Mouse (Mus musculus): ENCODE measurements at regions not wholly inside any gene's neighbourhood (a gene's known extent, or its start where the extent isn't known, plus 50 kb on each side); places are given as distances from the start of the nearest gene placed in this dataset.

DNA sequence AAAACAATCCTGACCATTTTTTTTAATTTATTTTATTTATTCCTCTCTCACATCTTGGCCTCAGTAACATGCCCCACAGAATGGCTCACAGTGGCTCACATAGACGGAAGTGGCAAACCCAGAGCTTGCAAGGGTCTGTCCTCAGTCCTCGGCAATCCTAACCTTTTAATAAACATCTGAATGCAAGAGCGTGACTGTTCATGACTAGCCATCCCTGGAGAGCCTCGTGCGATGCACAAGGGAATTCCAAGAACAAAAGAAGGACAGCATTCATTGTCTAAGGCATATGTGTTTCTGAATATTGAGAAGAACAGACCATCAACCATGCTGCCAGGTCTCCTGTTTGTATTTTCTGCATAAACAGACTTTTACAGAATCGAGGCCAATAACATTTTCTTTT is 98.8 kb upstream of the 1700025G04Rik start:
- H3K4me1 ChIP-seq, result no peaks in the 10 kb centered on the region; the same call in 1 of the 2 replicates
- H3K4me3 ChIP-seq, result no peak overlapping the region
- no peaks in the 10 kb centered on the region for H3K36me3 ChIP-seq
- H3K27ac ChIP-seq, result no peak overlapping the region
- no peak for ATAC-seq (ENCODE audit: insufficient number of reproducible peaks, insufficient read depth, low FRiP score, low TSS enrichment, low read depth)
- whole genome bisulfite sequencing, result 73% methylated on average over 6 of the region's 6 CpGs
- no peaks in the 10 kb centered on the region; the same call in 1 of the 2 replicates for H3K9me3 ChIP-seq
- H3K9ac ChIP-seq, result no peak overlapping the region
- no peaks in the 10 kb centered on the region for H3K27me3 ChIP-seq
- no peak overlapping the region for H3K4me2 ChIP-seq

DNA sequence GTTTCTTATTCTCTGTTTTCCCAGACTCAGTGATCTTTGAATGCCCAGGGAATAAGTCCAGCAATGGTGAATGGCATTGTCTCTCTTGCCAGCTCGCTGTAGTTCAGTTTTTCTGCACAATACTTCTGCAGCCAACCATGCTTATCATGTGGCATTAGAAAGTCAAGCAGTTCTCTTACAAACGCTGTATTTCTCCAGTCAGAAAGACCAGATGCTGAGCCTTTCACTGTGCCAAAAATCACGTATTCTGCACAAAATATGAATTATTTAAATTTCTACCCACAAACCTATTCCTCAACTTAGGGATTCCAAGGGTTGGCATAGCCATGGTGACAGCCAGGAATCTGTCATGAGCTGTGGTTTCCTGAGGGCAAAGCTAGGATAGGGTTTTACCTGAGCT is 95.0 kb upstream of the 1700025G04Rik start:
- ATAC-seq (ENCODE audit: insufficient number of reproducible peaks, insufficient read depth, low FRiP score, low TSS enrichment, low read depth), result no peak
- WGBS, result 70% methylated on average over 3 of the region's 3 CpGs

DNA sequence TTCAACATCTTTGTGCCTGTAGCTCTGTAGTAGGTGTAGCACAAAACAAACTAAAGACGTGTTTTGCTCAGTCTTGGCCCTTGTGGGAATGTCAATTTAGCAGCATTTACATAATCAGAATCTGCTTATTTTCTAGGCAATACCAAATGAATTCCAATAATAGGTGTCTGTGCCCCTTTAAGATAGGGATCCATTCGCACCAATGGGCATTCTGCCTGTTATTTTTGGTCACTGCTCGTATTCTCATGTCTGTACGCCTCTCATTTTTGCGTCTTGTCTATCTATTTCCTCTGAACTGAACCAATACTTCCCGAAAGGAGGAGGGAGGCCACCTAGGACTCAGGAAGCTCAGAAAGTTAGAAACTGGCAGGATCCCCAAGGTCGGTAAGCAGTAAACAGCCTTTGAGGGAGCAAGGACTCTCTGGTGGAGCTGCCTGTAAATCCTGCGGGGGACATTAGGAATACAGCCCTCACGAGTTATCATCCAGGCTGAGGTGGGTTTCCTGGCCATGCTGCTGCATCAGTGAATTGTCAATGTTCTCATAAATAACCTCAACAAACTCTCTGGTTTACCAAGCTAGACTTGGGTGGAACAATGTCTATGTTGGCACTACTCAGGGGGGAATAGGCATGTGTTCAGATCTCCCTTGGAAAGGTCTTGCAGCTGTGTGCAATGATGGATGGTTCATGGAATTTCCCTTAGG is 86.5 kb upstream of the 1700025G04Rik start:
- no peak overlapping the region for H3K27ac ChIP-seq
- 0 out of 2 replicates have a peak, but pooled peaks cover 2% of the 10 kb centered on the region for H3K4me1 ChIP-seq
- no peaks in the 10 kb centered on the region for H3K27me3 ChIP-seq
- H3K36me3 ChIP-seq, result no peaks in the 10 kb centered on the region
- WGBS, result 86% methylated on average over 9 of the region's 9 CpGs
- H3K4me3 ChIP-seq, result no peak overlapping the region
- no peak overlapping the region for H3K4me2 ChIP-seq
- ATAC-seq (ENCODE audit: insufficient number of reproducible peaks, insufficient read depth, low FRiP score, low TSS enrichment, low read depth), result no peak
- H3K9me3 ChIP-seq, result no peaks in the 10 kb centered on the region
- no peak overlapping the region for H3K9ac ChIP-seq

More for the DNA sequence above, 95.0 kb upstream of the 1700025G04Rik start:
- no peaks in the 10 kb centered on the region for H3K36me3 ChIP-seq
- H3K4me2 ChIP-seq, result no peak overlapping the region
- H3K4me3 ChIP-seq, result no peak overlapping the region
- no peaks in the 10 kb centered on the region for H3K27me3 ChIP-seq
- H3K9ac ChIP-seq, result no peak overlapping the region
- H3K4me1 ChIP-seq, result no peaks in the 10 kb centered on the region; the same call in 1 of the 2 replicates
- H3K9me3 ChIP-seq, result no peaks in the 10 kb centered on the region; the same call in 1 of the 2 replicates
- no peak overlapping the region for H3K27ac ChIP-seq

DNA sequence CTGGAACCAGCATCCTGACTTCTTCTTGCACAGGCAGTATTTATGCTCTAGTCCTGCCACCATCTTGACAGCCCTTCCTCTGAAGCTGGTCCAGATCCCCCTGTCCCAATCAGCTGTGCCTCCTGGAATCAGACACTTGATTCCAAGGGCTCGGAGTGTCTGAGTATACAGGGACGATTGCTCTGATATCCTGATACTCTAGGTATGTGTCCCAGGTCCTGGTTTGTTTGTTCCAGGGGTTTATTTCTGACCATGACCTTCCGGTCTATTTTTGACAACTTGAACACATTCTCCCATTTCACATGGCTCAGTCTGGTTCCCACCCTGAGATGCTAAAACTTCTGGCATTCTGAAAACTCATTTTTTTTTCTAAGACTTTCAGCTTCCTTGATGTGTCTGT is 85.8 kb upstream of the 1700025G04Rik start:
- Histone ChIP-seq H3K9me3 (no peaks in the 10 kb centered on the region), H3K4me3 (no peak overlapping the region), H3K27me3 (no peaks in the 10 kb centered on the region), H3K4me2 (no peak overlapping the region), H3K36me3 (no peaks in the 10 kb centered on the region), H3K27ac (no peak overlapping the region), H3K9ac (no peak overlapping the region), H3K4me1 (0 out of 2 replicates have a peak, but pooled peaks cover 5% of the 10 kb centered on the region)
- WGBS, result 82% methylated on average over 3 of the region's 3 CpGs
- ATAC-seq (ENCODE audit: insufficient number of reproducible peaks, insufficient read depth, low FRiP score, low TSS enrichment, low read depth), result no peak

DNA sequence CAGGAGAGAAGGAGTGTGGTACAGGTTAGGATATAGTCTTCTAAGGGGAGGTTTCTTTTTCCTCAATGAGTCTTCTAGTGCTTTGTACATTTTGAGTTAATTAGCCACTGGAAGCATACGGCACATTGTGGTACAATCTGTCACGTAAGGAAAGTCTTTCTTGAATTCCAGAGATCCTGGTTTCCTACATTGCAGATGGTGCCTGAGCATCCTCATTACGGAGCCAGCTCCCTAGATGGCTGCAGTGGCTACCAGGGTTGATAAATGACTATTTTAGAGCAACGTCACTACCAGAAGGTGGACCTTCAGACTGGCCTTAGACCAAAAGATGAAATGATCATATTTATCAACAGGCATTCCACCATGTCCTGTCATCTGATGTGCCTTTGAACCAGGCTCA is 84.5 kb upstream of the 1700025G04Rik start:
- no peaks in the 10 kb centered on the region for H3K27me3 ChIP-seq
- H3K9me3 ChIP-seq, result no peaks in the 10 kb centered on the region
- no peak overlapping the region for H3K9ac ChIP-seq
- H3K4me2 ChIP-seq, result no peak overlapping the region
- peaks cover 9% of the 10 kb centered on the region for H3K4me1 ChIP-seq
- ATAC-seq (ENCODE audit: insufficient number of reproducible peaks, insufficient read depth, low FRiP score, low TSS enrichment, low read depth), result no peak
- 91% methylated on average over 4 of the region's 4 CpGs for WGBS
- H3K36me3 ChIP-seq, result no peaks in the 10 kb centered on the region
- no peak overlapping the region for H3K27ac ChIP-seq
- H3K4me3 ChIP-seq, result no peak overlapping the region

DNA sequence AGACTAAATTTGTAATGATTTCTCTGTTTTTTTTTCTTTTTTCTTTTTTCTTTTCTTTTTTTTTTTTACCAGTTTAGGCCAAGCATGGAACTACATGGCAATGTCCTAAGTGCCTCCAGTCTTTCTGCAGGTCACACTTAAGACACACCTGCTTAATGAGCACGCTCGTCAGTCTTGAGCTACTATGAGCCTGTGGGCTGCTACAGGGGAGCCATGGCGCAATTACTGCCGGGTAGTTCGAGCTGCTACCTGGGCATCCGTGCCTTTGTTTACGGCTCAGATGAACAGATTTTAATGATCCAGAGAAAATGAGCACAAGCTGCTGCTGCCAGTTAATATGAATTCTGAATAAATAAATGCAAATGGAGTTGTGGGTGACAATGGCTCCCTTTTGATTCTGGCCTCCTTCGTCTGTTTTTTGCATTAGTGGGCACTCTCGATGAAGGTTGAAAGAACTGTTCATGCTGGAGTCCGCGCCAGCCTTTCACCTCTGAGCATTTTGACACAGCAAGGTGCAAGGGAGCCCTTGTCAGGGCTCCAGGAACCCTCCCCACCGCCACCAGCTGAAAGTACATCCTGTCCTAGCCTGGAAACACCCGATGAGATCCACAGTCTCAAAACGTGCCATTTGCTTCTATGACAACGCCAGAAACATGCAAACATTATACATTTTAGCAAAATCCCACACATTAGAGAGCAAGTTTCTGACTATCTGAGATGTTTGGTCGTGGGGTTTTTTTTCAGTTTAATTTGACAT is 81.3 kb upstream of the 1700025G04Rik start:
- H3K27ac ChIP-seq, result no peak overlapping the region
- WGBS, result 69% methylated on average over 16 of the region's 16 CpGs
- H3K27me3 ChIP-seq, result no peaks in the 10 kb centered on the region
- no peak overlapping the region for H3K4me2 ChIP-seq
- no peak overlapping the region for H3K4me3 ChIP-seq
- H3K36me3 ChIP-seq, result no peaks in the 10 kb centered on the region
- H3K9ac ChIP-seq, result no peak overlapping the region
- no peak for ATAC-seq (ENCODE audit: insufficient number of reproducible peaks, insufficient read depth, low FRiP score, low TSS enrichment, low read depth)
- no peaks in the 10 kb centered on the region for H3K9me3 ChIP-seq
- peaks cover 9% of the 10 kb centered on the region for H3K4me1 ChIP-seq

DNA sequence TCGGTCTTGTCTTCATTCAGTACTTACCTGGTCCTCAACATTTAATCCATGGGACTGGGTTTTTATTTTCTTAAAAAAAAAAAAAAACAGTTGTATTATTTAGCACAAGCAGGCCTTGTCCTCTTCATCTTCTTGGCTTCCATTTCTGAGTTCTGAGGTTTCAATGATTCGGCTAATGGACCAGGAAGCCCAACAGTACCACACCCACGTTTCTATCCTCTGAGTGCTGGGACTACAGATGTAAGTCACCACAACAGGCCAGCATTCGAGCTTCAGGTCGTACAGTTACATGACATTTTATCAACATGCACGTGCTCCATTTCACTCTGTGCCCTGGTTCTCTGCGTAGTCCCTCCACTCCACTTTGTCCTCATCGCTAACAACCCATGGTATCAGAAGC is 80.7 kb upstream of the 1700025G04Rik start:
- WGBS, result 89% methylated on average over 8 of the region's 8 CpGs
- no peak for ATAC-seq (ENCODE audit: insufficient number of reproducible peaks, insufficient read depth, low FRiP score, low TSS enrichment, low read depth)
- no peak overlapping the region for H3K9ac ChIP-seq
- H3K36me3 ChIP-seq, result no peaks in the 10 kb centered on the region
- no peaks in the 10 kb centered on the region for H3K27me3 ChIP-seq
- H3K4me1 ChIP-seq, result peaks cover 11% of the 10 kb centered on the region
- no peak overlapping the region for H3K4me3 ChIP-seq
- H3K9me3 ChIP-seq, result no peaks in the 10 kb centered on the region
- no peak overlapping the region for H3K27ac ChIP-seq
- no peak overlapping the region for H3K4me2 ChIP-seq

DNA sequence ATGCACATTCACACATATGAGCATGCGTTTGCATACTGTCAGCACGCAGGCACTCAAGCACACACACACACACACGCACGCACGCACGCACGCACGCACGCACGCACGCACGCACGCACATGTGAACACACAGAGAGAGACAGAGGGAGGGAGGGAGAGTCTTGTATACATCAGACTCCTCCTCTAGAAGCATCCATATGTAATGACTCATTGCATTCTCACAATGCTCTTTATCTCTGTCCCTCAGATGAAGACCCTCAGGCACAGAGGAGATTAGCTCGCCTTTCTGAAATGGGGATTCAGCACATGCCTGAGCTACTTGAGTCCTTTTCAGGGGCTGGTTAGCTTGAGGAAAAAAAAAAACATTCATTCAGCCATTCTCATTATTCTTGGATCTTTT is 79.6 kb upstream of the 1700025G04Rik start:
- ATAC-seq (ENCODE audit: insufficient number of reproducible peaks, insufficient read depth, low FRiP score, low TSS enrichment, low read depth), result no peak
- WGBS, result 89% methylated on average over 14 of the region's 14 CpGs
- no peak overlapping the region for H3K4me2 ChIP-seq
- H3K9me3 ChIP-seq, result no peaks in the 10 kb centered on the region
- no peaks in the 10 kb centered on the region for H3K27me3 ChIP-seq
- H3K9ac ChIP-seq, result no peak overlapping the region
- no peak overlapping the region for H3K4me3 ChIP-seq
- H3K4me1 ChIP-seq, result peaks cover 18% of the 10 kb centered on the region
- no peaks in the 10 kb centered on the region for H3K36me3 ChIP-seq
- no peak overlapping the region for H3K27ac ChIP-seq

DNA sequence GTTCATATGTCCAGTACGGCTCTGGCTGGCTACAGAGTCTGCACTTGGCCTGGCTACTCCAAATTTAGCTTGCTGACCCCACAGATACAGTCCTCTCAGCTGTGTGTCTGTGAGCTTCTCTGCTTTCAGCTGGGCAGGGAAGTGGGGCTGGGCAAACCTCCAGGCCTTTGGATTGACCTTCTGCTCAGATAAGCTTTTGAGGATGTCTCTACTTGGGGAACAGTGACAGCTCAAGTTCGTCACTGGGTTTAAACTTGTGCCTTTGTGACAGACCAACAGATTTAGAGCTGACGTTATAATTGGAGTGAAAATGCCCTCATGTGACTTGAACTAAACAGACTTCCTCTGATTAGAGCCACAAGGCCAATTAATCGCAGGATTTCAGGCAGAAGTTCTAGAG is 78.4 kb upstream of the 1700025G04Rik start:
- no peak overlapping the region for H3K4me3 ChIP-seq
- H3K27ac ChIP-seq, result no peak overlapping the region
- no peaks in the 10 kb centered on the region for H3K27me3 ChIP-seq
- peaks cover 18% of the 10 kb centered on the region for H3K4me1 ChIP-seq
- H3K9ac ChIP-seq, result no peak overlapping the region
- H3K9me3 ChIP-seq, result no peaks in the 10 kb centered on the region
- no peak overlapping the region for H3K4me2 ChIP-seq
- 67% methylated on average over 4 of the region's 4 CpGs for WGBS
- no peaks in the 10 kb centered on the region for H3K36me3 ChIP-seq
- no peak for ATAC-seq (ENCODE audit: insufficient number of reproducible peaks, insufficient read depth, low FRiP score, low TSS enrichment, low read depth)

DNA sequence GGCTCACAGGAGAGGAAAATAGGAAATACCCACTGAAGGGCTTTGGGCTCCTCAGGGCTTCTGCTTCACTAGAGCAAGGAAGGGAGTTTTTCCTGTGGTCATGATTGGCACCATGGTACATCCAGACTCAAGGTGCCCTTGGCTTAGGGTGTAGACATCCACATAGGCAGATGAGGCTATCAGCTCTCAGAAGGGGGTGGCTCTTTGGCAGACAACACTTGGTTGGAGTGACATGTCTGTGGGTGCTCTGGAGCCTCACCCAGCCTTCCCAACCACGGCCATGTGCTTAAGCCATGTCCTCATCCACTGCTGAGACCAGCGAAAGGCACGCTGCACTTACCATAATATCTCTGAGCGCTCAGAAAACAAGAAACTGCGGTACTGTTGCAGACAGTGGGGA is 77.8 kb upstream of the 1700025G04Rik start:
- Histone ChIP-seq H3K4me3 (no peak overlapping the region), H3K9me3 (no peaks in the 10 kb centered on the region), H3K36me3 (no peaks in the 10 kb centered on the region), H3K4me1 (peaks cover 18% of the 10 kb centered on the region), H3K27ac (no peak overlapping the region), H3K27me3 (no peaks in the 10 kb centered on the region), H3K9ac (no peak overlapping the region), H3K4me2 (no peak overlapping the region)
- ATAC-seq (ENCODE audit: insufficient number of reproducible peaks, insufficient read depth, low FRiP score, low TSS enrichment, low read depth), result no peak
- 72% methylated on average over 5 of the region's 5 CpGs for WGBS

DNA sequence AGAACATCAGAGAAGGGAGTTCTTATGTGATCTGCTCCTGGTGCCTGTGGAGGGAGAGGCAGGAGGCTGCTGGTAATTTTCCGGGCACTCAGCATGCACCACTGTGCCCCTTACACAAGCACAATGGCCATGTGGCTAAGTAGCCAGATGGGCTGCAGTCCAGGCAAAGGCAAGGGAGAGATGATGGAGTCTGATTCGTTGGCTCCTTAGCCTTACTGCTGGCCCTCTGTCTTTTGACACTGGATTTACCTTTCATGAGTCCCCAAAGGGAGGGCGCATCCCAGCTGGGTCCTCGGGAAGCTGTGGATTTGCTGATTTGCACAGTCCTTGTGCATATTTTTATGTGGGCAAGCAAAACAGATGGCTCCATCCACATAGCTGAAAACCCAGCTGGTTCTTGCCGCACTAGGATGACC is 75.6 kb upstream of the 1700025G04Rik start:
- H3K36me3 ChIP-seq, result no peaks in the 10 kb centered on the region
- no peak overlapping the region for H3K4me2 ChIP-seq
- no peak overlapping the region for H3K4me3 ChIP-seq
- 56% methylated on average over 5 of the region's 5 CpGs for WGBS
- no peak overlapping the region for H3K9ac ChIP-seq
- ATAC-seq (ENCODE audit: insufficient number of reproducible peaks, insufficient read depth, low FRiP score, low TSS enrichment, low read depth), result 0 out of 2 replicates have a peak, but pooled peaks have one; percentile 32
- no peak overlapping the region for H3K27ac ChIP-seq
- no peaks in the 10 kb centered on the region for H3K27me3 ChIP-seq
- peaks cover 12% of the 10 kb centered on the region for H3K4me1 ChIP-seq
- H3K9me3 ChIP-seq, result no peaks in the 10 kb centered on the region
